Mouse (Mus musculus): Measurements from ENCODE around the gene Secisbp2l.

The Secisbp2l gene

DNA sequence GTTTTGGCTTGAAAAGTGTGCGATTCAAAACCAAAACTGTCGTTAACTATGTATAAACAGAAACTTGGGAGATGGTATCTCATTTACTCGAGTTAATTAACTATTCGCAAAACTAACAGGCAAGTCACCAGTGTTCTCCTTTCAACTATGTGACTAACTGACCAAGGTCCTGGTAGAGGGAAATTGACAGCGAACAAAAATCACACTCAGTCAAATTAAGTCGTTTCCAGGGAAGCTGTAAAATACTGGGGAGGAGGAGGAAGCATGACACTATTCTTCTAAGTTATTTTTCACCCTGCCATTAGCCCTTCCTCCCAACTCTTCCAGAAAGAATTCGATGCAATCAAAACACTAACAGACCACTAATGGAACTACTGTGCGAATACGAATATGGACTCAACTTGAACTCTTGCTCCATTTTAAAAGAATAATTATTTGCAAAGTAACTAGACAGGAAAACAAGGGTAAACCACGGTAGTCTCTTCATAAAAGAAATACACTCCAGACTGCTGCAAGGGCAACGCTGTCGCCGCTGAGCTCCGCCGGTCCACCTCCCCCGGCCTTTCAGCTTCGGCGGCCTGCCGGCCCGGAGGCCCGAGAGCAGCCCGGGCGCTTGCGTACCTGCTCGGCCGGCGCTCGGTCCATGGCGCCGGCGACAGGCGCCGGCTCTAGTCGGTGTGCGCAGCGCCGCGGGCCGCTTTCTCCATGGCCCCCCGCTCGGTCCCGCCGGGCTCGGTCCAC, 522 bp downstream of the Secisbp2l start:
- peak; percentile 66 for DNase-seq

DNA sequence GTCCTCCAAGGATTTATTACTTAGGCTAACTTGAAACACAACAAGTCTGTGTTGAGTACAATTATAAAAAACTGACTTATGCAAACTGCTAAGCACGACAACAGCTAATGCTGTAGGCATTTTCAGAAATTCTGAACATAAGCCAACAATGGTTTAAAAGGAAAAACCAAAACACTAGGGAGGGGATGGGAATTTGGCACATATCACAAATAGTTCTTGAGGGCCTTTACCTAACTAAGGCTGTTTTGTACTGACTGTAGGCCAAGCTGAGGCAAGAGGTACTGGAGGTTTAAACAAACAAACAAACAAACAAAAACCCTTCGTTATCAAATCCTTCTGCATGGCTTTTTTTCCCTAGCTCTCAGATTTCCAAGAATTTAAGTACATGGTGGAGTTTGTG, 1.7 kb downstream of the Secisbp2l start:
- peak; percentile 28 for DNase-seq

DNA sequence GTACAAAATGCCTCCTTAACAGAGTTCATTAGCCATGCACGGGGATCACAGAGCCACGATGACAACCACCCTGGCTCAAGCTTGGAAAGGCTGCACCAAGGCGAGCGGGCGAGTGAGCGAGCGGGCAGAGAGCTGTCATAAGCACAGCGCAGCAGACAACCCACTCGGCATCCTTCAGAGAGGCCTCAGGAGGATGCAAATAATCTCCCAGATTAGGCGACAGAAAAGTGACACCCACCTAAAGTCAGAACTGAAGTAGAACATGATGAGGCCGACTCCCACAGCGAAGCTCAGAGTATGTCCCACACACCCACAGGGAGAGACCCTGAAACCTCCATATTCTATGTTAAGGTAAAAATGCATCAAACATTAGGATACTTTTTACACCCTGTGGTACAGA, 4.3 kb downstream of the Secisbp2l start:
- DNase-seq, result no peak

DNA sequence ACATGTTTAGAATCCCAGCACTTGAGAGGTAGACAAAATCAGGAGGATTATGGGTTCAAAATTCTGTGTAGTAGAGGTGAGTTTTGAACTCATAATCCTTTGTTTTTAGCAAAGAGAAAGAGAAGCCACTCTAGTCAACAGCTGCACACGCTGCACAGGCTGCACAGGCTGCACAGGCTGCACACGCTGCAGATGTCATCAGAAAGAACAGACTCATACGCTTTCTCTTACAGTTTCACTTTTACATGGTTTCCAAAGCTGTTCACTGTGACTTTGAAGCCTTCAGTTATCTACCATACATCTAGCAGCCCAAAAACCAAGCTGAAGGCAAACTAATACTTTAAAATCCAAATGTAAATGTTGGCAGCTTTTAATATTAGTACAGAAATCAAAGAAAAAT, 5.7 kb downstream of the Secisbp2l start:
- DNase-seq, result peak; percentile 36

DNA sequence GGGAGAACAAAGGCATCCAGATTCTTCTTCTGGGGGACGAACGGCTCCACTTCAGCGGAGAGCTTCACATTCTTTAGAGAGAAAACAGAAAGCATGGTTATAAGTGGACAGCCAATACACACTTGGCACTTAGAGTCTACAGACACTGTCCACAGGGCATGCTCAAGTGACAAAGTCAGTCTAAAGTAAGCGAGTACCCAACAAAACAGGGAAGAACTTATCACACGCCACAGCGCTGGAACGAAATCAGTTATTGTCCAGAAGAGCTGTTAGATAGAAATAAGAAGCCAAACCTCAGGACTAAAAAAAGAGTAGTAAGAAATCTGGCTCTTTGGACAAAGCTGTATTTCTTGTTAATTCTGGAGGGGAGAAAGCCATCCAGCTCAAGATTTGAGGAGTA, 7.0 kb downstream of the Secisbp2l start:
- DNase-seq, result peak; percentile 72

DNA sequence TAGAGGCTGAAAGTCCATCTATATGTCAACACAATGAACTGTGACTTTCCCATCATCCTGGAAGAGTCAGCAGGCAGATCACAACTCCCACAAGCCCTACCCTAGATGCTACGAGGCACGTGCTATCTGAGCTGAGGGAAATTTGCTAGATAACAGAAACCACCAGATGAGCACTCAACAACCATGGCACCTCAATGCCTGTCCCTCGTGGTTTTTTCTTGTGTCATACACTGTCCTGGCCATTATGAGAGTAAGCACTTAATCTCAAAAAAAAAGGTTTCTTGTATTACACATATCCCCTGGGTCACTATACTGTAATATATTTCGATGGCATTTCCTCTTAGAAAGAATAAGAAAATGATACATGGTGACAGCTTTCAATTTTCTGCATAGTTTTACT, 7.8 kb downstream of the Secisbp2l start:
- no peak for DNase-seq

DNA sequence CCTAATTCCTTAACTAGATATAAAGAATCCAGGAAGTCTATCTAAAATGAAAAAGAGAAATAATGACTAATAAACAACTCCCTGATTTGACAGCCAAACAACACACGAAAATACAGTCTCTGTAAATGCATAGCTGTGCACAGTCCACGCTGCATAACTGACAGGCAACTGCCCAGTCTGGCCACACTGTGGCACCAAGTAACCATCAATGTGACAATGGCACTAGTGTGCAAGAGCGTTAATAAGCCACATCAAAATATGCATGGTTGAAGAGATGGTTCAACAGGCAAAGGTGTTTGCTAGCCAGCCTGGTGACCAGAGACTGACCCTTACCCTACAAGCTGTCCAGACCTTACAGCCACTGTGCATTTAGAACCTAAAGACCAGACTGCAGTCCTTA, 17.6 kb downstream of the Secisbp2l start:
- DNase-seq, result no peak

DNA sequence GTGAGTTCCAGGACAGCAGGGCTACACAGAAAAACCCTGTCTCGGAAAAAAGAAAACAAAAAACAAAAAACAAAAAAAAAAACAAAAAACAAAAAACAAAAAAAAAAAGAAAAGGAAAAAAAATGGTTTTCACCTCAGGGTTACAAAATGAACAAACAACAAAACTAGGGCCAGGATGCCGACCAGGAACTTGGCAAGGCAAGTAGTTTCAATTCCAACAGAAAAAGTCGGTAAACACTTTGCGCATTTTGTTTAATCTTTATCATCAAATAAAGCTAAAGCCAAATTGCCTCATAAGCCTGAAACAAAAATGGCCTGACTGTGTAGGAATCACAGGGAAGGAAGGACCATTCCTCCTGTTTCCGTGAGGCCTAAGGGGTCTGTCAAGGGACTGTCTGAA, 18.1 kb downstream of the Secisbp2l start:
- DNase-seq, result no peak

DNA sequence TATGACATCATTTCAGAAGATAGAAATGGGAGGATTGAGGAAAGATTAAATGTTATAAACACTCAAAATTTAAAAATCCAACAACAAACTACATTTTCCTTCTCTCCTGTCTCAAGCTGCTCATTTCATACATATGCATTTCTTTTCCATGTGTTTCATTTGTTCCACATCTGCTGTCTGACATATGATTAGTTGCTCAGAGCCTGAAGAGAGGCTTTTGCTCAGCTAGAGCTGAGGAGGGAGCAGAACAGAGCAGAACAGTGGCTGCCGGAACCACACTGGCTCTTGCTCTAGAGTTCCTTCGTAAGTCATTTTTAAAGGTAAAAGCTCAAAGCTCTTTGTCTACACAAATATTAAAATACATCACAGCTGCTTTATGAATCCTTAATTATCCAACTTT, 33.3 kb downstream of the Secisbp2l start:
- DNase-seq, result no peak

DNA sequence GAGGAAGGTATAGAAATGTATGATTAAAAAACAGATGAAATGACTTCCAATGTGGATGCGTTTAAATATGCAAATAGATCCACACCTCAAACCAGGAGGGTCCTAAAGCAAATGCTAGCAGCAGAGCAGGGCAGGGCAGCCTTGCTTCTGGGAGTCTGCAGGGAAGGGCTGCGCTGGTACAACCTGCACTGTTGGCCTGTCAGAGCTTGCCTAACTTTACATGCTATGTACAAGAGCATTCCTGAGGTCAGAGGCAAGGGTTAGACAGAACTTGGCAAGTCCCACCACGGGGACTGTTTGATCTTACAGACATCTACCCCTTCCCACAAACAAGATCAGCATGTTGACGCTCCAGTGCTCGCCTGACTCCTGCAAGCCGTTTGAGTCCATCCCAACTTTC, 43.3 kb downstream of the Secisbp2l start:
- no peak for DNase-seq

DNA sequence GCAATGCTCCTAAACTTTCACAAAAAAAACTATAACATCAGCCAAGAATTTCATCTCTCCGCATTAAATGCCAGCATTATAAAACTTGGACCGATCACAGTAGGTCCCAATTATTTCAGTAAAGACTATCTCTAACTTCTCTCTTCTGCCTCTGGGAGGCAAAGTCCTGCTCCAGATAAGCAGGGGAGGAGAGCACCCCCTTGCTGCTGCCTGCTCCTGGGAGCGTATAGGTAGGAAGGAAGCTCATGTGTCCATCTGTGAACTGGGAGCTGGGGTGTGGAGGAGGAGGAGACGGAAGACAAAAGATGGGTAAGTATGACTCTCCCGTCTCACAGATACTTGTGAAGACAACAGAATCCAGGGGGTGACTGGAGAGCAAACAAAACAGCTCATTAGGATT, 44.0 kb downstream of the Secisbp2l start:
- no peak for DNase-seq

DNA sequence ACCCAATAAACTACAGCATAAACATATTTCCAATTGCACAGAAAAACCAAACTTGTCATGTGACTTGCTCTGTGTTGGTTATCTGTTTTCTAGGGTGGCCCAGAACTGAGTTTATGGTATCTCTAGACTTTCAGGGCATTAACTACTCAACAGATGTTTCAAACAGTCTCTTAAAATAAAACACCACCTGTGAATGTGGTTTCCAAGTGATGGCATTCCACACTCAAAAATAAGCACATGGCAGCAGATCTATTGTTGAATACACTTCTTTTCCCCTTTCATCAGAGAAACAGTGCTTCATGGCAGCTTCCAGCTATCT, 46.7 kb downstream of the Secisbp2l start:
- no peak for DNase-seq

DNA sequence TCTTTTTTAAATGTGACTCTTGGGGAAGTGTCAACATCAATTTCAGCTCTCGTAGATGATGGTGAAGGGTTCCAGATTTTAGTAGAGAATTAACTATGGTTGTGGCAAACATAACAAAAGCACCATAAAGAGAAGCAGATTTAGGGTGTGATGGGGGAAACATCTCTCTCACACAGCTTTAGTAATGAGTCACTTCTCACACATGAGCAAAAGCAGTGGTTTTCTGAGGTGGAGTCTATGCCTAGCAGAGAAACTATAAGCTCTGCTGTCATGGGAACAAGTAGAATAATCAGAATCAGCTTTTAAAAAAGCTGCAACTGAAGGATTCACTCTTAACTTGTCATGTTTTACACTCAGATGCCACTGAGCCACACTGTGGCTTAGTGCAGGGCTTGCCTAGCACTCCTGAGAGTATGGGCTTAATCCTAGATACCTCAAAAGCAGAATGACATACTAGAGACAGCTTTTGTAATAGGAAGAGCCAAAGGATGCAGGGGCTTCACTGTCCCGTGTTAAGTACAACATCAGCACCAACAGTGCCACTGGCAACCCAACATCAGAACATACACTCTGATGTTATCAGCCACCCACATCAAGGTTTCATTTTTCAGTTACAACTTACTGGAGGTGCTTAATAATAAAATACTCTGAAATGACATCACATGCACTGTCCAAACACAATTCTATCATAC, 47.2 kb downstream of the Secisbp2l start:
- DNase-seq, result no peak

DNA sequence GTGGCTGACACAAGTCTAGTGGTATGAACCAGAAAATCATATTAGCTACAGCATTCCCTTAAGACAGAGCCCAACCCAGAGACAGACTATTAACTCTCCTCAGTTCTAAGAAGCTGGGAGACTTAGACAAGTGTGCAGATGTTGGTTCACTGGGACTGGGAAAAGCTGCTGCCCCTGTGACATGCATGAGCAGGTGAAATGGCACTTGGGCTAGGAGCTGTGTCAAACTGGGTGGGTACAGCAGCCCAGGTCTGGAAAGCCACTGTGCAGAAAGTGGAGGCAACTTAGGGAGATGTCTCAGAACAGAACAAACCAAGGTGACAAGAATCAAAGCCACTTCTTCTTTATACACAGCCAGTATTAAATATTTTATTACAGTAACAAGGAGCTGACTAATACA, 47.9 kb downstream of the Secisbp2l start:
- no peak for DNase-seq

DNA sequence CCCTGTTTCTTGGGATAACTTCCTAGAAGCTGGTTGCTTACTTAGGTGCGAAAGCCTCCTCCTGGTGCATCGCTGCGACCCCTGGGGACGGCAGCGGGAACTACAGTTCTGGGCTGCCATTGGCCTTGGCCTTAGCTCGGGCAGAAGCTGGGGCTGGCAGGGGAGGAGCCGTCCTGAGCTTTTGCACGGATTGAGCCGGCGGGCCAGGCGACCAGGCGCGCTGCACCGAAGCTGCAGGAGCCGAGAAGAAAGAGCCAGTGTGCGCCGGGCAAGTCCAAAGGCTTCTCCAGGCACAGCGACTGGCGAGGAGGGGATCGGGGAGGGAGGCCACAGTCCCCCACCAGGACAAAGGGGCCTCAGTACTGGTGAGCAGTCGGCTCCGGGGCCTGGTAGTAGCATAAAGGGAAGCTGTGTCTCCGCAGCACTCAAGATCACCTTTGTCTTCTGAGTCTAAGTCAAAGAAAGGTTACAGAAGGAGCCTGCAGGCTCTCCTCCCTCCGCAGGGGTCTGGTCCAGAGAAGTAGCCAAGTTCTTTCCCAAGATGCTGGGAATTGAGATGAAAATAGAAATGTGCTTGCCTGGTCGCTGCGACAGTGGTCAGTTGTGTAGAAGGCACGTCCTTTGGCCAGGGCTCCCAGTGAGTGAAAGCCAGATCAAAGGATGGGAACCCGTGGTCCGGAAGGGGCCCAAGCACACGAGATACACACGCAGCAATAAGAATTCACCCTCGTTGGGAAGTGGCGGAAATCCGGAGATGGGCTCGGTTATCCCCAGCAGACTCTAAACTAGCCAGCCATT, 50.7 kb downstream of the Secisbp2l start:
- peak; percentile 98 for DNase-seq

DNA sequence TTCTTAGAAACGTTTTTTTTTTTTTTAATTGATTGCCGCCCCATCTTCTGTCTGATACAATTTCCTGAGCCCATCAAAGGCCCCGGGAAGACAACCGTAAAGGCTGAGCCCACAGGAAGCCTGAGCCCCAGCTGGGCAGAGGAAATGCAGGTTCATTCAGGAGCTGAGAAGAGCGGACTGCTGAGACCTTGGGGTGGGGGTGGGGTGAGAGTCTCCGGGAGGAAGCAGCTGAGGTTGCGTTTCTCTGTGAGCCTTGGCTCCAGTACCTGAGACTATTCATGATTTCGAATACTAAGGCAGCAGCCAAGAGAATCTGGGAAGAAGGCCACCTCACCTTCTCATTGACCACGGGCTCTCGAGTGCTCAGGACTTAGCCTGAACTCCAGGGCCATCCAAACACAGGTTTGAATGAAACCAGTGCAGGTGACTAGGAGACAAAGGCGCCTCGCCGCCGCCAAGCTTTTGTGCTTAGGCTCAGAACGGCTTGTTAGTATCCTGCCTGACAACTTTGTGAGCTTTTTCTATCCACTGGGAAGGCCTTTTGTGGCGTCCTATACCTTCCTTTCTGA, 58.0 kb downstream of the Secisbp2l start:
- DNase-seq, result no peak

DNA sequence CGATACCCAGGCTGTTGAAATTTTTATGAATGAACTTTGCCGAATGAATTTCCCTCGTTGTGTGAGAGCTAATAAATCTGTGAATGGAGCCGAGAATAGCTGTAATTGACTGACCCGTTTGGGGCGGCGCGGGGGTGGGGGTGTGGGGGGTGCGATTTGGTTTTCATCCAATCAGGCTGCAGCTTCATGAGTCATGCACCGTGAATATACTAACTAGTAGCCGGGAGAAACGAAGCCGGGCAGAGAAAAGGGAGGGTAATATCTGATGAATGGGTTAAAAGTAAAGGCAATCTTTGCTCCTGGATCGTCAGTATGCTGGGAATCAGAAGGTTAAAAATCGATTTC, 58.6 kb downstream of the Secisbp2l start, which contains the start of gene Shc4:
Shc4 (minus strand) TSS at position 63 of the 345 bp plus-strand sequence.
- DNase-seq, result no peak

DNA sequence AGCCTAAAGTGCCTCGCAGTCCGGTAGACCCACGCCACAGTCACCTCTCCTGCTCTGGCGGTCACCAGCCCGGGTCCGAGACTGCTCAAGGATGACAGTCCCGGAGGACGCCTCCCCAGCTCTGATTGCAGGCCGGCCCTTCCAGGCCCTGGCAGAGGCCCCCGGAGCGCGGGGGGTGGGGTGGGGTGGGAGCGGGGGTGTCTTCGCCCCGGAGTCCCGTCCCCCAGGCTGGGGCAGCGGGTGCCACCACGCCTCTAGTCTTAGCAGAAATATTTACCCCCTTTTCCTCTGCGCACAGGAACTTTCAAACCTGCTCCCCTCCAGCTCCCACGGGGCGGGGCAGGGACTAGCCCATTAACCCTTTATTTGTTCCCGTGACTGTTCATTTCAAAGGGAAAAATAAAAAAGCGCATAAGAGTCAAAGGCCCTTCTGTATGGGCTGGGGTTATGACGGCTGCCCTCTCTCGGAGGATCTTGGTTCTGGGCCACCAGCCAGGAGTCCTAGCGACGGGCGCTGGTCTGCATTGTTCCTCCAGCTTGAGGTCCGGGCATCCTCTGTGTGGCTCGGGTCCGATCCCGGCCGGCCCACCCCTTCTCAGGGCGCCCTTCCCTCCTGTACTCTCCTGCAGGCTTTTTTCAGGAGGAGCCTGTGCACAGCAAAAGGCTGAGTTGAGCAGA, 59.1 kb downstream of the Secisbp2l start:
- peak; percentile 95 for DNase-seq

DNA sequence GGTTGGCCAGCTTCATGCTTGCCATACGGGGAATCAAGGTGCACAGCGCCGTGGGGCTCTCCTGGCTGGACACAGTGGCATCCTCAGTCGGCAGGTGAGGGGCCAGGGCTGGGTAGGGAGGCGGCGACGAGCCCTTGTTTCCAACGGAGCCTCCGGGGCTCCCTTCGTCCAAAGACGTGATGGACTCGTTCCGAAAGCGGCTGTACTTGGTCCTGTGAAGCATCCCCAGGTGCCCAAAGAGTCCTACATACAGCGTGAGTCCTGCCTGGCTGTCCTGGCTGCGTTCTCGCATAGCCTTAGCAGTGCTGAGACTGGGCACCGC, 59.6 kb downstream of the Secisbp2l start:
- no peak for DNase-seq

DNA sequence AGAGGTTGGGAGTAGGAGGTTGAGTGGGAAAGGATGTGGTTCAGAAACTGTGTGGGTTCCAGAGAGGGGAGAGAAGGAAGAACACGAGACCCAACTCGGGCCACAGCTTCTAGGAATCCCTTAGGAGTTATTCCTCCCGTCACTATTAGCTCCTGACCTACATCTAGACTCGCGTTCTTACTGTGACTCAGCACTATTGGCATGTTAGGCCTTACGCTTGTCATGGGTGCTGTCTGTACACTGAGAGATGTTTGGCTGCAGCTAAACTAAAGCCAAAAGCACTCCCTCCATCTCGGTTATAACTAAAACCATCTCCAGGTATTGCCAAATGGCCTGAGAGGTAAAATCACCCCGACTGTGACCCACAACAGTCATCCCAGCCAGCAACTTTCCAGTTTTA, 66.1 kb downstream of the Secisbp2l start:
- peak; percentile 88 for DNase-seq

DNA sequence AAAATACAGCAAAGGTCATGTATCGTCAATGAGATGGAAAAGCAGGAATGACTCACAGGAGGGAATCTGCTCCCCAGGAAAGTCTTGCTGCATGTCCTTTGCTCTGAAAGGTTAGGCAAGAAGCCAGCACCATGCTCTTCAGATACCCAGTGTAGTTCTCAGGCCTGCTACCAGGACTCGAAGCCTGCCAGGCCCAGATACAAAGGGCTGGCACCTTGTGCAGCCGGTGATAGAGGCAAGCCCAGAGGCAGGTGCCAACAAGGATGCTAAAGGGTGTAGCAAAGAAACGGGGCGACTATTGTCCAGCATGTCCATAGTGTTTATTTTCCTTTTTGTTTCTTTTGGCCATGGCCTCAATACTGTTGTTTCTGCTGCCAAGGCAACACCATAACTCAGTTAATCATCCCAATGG, 76.2 kb downstream of the Secisbp2l start:
- no peak for DNase-seq

DNA sequence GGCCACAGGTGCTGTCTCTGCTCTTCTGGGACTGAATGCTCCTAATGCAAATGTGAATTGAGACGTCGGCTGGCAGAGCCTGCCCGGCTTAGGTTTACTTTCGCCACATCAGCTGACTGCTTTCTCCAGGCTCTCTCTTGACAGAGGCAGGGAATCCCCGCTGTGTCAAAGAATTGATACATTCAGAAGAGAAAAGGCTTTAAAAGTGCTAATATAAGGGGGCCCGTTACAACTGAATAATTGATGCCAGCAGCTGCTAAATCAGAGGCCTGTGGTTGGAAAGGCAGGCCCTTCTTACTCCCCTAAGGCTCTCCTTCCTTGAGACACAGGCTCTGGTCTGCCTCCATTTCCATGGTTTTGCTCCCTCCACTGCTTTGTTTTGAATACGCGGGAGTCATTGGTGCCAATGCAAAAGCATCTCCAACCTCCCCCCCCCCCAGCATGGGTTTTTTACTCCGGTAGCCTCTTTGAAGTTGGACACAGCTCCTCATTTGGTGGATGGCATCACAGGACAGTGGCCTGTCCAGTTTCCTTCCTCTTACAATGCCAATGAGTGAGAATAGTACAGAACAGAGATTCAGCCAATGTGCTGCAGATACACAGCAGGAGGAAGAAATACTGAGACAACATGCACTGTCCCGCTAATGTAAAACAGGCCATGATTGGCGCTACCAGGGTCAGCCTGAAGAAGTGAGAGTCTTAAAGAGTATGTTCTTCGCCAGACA, 77.6 kb downstream of the Secisbp2l start:
- no peak for DNase-seq

DNA sequence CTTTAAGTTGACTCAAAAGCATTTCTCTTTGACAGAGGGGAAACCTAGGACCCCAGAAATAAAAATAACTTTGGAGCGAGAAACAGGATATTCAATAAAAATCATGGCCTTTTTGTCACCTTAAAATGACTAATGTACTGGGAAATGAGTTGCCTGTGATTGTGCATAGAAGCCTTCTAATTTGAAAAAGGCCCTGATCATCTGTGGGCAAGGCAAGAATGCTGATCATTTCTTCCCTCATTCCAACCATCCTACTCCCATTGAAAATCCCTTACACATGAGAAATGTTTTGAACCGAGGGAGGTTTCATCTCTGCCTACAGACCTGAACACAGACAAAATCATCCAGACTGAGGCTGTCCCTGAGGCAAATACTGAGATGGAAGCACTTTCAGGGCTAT, 79.8 kb downstream of the Secisbp2l start:
- DNase-seq, result no peak
